Mouse (Mus musculus): ENCODE data around the gene Luc7l. TPM values are rescaled to one million over a fixed set of nuclear protein-coding genes. Genes with fewer than 3 reads are reported as not detected.

The Luc7l gene
- polyA plus RNA-seq, 1 experiment from 2014 or later = 97.7 TPM

DNA sequence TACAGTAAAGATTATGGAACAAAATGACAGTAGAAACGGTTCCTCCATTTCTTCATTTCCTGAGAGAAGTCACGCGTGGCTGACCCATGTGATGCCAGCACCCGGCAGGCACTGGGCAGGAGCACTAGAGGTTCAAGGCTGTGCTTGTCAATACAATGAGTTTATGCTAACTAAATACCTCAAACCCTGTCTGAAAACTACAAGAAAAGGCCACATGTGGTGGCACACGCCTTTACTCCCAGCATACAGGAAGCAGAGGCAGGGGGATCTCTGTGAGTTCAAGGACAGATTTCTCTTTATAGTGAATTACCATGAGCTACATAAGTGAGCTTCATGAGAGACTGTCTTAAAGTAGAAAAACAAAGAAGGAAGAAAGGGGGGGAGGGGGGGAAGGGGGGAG, 21.5 kb upstream of the Luc7l start:
- Histone ChIP-seq H3K36me3 (ENCODE audit: insufficient read depth, low read length) (0 out of 2 replicates have a peak, but pooled peaks cover 2% of the 10 kb centered on the region), H3K9ac (replicated peaks; ENCODE audit: low read length) (no peak overlapping the region), H3K27me3 (ENCODE audit: insufficient read depth, low read length) (no peaks in the 10 kb centered on the region), H3K4me1 (ENCODE audit: insufficient read depth, low read length) (0 out of 2 replicates have a peak, but pooled peaks cover 3% of the 10 kb centered on the region), H3K27ac (ENCODE audit: low read length) (no peak overlapping the region), H3K4me3 (ENCODE audit: low read length) (no peak overlapping the region), H3K4me2 (replicated peaks; ENCODE audit: low read depth, low read length) (no peak overlapping the region), H3K9me3 (ENCODE audit: low read length) (no peaks in the 10 kb centered on the region)
- no peak for ATAC-seq (ENCODE audit: low FRiP score, low TSS enrichment)
- 80% methylated on average over 5 of the region's 5 CpGs for WGBS

DNA sequence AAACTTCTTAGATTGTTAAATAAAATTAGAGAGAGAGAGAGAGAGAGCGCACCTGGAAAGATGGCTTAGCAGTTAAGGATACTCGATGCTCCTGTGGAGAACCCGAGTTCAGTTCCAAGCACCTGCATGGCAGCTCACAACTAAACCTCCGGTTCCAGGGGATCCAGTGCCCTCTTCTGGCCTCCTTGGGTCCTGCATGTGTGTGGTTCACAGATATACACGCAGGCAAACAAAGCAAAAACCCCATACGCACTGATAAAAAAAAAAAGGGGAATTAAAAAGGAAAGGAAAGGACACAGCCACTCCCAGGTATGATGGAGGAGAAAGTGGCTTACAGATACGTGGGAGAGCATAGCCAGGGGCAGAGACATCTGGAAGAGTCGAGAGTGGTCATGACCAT, 19.8 kb upstream of the Luc7l start:
- Histone ChIP-seq H3K4me1 (ENCODE audit: insufficient read depth, low read length) (0 out of 2 replicates have a peak, but pooled peaks cover 3% of the 10 kb centered on the region), H3K27ac (ENCODE audit: low read length) (no peak overlapping the region), H3K9me3 (ENCODE audit: low read length) (no peaks in the 10 kb centered on the region), H3K9ac (replicated peaks; ENCODE audit: low read length) (no peak overlapping the region), H3K36me3 (ENCODE audit: insufficient read depth, low read length) (0 out of 2 replicates have a peak, but pooled peaks cover 2% of the 10 kb centered on the region), H3K27me3 (ENCODE audit: insufficient read depth, low read length) (no peaks in the 10 kb centered on the region), H3K4me3 (ENCODE audit: low read length) (no peak overlapping the region), H3K4me2 (replicated peaks; ENCODE audit: low read depth, low read length) (no peak overlapping the region)
- WGBS = 78% methylated on average over 8 of the region's 8 CpGs
- no peak for ATAC-seq (ENCODE audit: low FRiP score, low TSS enrichment)

DNA sequence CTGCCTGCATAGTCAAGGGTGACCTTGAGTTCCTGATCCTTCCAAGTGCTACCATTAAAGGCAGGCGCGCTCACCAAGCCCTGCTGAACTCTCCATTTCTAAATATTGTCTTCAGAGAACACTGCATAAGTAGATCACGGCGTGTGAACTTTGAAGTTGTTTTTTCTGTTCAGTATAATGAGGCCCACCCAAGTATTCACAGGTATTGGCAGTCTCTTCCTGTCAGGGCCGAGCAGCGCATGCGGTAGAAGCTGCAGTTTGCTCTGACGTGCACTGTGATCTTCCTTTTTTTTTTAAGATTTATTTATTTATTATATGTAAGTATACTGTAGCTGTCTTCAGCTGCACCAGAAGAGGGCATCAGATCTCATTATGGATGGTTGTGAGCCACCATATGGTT, 18.3 kb upstream of the Luc7l start:
- H3K36me3 ChIP-seq (ENCODE audit: insufficient read depth, low read length) = 0 out of 2 replicates have a peak, but pooled peaks cover 2% of the 10 kb centered on the region
- 0 out of 2 replicates have a peak, but pooled peaks cover 3% of the 10 kb centered on the region for H3K4me1 ChIP-seq (ENCODE audit: insufficient read depth, low read length)
- WGBS = 90% methylated on average over 8 of the region's 8 CpGs
- no peak overlapping the region for H3K9ac ChIP-seq (replicated peaks; ENCODE audit: low read length)
- ATAC-seq (ENCODE audit: low FRiP score, low TSS enrichment) = no peak
- H3K27ac ChIP-seq (ENCODE audit: low read length) = no peak overlapping the region
- H3K4me2 ChIP-seq (replicated peaks; ENCODE audit: low read depth, low read length) = no peak overlapping the region
- no peak overlapping the region for H3K4me3 ChIP-seq (ENCODE audit: low read length)
- no peaks in the 10 kb centered on the region for H3K9me3 ChIP-seq (ENCODE audit: low read length)
- no peaks in the 10 kb centered on the region for H3K27me3 ChIP-seq (ENCODE audit: insufficient read depth, low read length)

DNA sequence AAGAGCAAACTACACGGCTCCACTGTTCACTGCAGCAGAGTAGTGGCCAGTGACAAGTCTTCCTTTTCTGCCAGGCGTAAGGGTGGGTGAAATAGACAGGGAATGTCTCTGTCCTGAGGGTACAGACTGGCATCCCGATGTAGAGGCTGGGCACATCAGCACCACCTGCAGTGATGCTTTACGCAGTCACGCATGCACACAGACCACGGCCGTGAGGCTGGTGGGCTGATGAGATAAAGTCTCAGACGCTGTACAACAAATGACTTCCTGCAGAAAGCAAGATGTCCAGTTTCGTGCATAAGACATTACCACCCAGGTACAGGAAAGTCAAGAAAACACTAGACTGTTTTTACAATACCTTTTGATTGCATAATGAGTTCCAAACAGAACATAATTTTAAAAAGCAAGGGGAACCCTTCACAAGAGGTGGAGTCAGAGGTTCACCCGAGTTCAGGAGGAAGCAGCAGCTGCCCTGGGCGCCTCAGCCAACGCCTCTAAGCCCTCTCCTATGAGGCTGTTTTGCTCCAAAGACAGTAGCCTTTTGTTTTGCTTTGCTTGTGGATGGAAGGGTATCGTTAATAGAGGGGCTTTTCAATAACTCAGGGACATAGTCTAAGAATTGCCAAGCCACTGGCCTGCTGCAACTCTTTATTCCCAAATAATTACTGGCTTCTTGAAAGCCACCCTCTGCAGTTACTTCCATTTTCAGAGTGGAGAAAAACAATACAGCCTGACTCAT, 17.4 kb upstream of the Luc7l start:
- H3K27me3 ChIP-seq (ENCODE audit: insufficient read depth, low read length) = no peaks in the 10 kb centered on the region
- H3K27ac ChIP-seq (ENCODE audit: low read length) = no peak overlapping the region
- no peak for ATAC-seq (ENCODE audit: low FRiP score, low TSS enrichment)
- 59% methylated on average over 13 of the region's 13 CpGs for WGBS
- 0 out of 2 replicates have a peak, but pooled peaks cover 3% of the 10 kb centered on the region for H3K4me1 ChIP-seq (ENCODE audit: insufficient read depth, low read length)
- no peak overlapping the region for H3K9ac ChIP-seq (replicated peaks; ENCODE audit: low read length)
- H3K4me2 ChIP-seq (replicated peaks; ENCODE audit: low read depth, low read length) = no peak overlapping the region
- 0 out of 2 replicates have a peak, but pooled peaks cover 2% of the 10 kb centered on the region for H3K36me3 ChIP-seq (ENCODE audit: insufficient read depth, low read length)
- H3K4me3 ChIP-seq (ENCODE audit: low read length) = no peak overlapping the region
- no peaks in the 10 kb centered on the region for H3K9me3 ChIP-seq (ENCODE audit: low read length)

DNA sequence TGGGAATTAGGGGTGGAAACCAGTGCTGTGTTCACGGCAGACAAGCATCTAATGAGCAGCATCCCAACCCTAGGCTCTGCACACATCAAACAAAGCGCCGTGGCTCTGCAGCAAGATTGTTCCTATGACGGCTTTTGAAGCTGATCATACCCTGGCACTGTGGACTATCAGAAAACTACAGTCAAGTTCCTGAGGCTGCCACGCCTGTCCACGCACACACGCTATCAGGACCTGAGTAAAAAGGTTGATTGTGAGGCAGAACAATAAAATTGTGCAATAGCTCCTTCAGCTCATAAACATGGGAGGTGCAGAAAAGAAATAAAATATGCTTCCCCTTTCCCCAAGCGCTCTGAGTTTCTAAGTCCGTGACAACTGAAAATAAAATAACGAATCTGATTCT, 15.0 kb upstream of the Luc7l start:
- ATAC-seq (ENCODE audit: low FRiP score, low TSS enrichment) = no peak
- Histone ChIP-seq H3K27me3 (ENCODE audit: insufficient read depth, low read length) (no peaks in the 10 kb centered on the region), H3K4me3 (ENCODE audit: low read length) (no peak overlapping the region), H3K27ac (ENCODE audit: low read length) (no peak overlapping the region), H3K4me2 (replicated peaks; ENCODE audit: low read depth, low read length) (no peak overlapping the region), H3K36me3 (ENCODE audit: insufficient read depth, low read length) (0 out of 2 replicates have a peak, but pooled peaks cover 1% of the 10 kb centered on the region), H3K4me1 (ENCODE audit: insufficient read depth, low read length) (no peaks in the 10 kb centered on the region), H3K9ac (replicated peaks; ENCODE audit: low read length) (no peak overlapping the region), H3K9me3 (ENCODE audit: low read length) (no peaks in the 10 kb centered on the region)
- WGBS = 83% methylated on average over 10 of the region's 10 CpGs

DNA sequence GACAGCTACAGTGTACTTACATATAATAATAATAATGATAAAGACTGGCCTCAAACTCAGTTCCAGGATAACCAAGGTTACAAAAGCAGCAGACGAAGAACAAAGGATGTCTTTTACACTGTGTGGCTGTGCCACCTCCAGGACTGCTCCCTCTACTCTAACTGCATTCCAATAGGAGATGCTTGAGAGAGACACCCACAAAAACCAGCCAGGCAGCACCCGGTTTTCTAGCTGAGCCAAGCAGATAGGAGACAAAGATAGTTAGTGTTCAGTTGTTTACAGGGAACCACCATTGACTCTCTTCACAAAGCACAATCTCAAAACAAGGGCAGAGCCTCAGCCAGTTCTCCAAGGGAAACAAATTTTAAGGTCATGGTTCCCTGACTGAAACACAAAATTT, 13.1 kb upstream of the Luc7l start:
- 76% methylated on average over 2 of the region's 2 CpGs for WGBS
- Histone ChIP-seq H3K27me3 (ENCODE audit: insufficient read depth, low read length) (no peaks in the 10 kb centered on the region), H3K4me3 (ENCODE audit: low read length) (no peak overlapping the region), H3K36me3 (ENCODE audit: insufficient read depth, low read length) (no peaks in the 10 kb centered on the region), H3K4me1 (ENCODE audit: insufficient read depth, low read length) (peaks cover 9% of the 10 kb centered on the region), H3K9ac (replicated peaks; ENCODE audit: low read length) (no peak overlapping the region), H3K4me2 (replicated peaks; ENCODE audit: low read depth, low read length) (no peak overlapping the region), H3K9me3 (ENCODE audit: low read length) (no peaks in the 10 kb centered on the region), H3K27ac (ENCODE audit: low read length) (no peak overlapping the region)
- ATAC-seq (ENCODE audit: low FRiP score, low TSS enrichment) = no peak

DNA sequence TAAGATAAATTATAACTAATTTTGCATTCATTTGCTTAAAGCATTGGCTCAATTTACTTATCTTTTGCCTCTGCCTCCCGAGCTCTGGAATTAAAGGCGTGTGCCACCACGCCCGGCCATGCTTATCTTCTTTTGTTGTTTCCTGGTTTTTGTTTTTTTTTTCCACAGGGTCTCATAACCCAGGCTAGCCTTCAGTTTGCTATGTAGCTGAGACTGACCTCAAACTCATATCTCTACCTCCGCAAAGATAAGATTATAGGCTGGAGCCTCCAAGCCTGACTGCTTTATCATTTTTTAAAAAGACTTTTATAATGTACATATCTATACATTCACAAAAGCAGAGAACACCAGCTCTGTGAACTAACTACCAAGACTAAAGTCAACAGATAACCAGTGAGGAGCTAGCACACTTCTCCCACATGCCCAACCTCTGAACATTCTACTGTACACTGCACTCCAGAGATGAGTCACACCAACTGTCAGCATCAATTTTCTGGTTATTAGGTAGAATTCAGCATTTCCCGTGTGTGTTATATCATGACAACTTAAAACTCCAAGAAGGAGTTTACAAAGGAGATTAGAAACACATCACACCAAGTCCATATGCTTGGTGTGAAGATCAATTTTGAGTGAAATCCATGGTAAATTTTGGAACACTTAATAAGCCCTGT, 12.4 kb upstream of the Luc7l start:
- Histone ChIP-seq H3K4me1 (ENCODE audit: insufficient read depth, low read length) (peaks cover 12% of the 10 kb centered on the region), H3K27me3 (ENCODE audit: insufficient read depth, low read length) (no peaks in the 10 kb centered on the region), H3K4me2 (replicated peaks; ENCODE audit: low read depth, low read length) (no peak overlapping the region), H3K36me3 (ENCODE audit: insufficient read depth, low read length) (no peaks in the 10 kb centered on the region), H3K4me3 (ENCODE audit: low read length) (no peak overlapping the region), H3K9ac (replicated peaks; ENCODE audit: low read length) (no peak overlapping the region), H3K27ac (ENCODE audit: low read length) (no peak overlapping the region), H3K9me3 (ENCODE audit: low read length) (no peaks in the 10 kb centered on the region)
- 74% methylated on average over 6 of the region's 6 CpGs for WGBS
- ATAC-seq (ENCODE audit: low FRiP score, low TSS enrichment) = no peak

DNA sequence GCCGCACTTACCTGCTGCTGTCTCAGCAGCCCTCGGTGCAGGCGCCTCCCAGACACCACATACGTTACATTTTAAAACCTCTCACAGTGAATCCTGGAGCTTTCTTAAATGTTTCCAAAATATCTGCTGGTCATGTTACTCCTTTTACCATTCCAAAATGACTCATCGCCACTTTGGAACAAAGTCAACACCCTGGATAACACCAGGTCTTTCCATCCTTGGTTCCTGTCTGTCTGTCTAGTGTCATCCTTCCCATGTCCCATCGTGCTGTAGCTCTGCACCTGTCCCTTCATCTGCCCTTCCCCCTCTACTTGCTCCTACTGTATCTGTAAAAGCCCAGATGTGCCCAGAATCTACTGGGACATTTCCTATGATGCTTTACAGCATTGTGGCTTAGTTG, 11.7 kb upstream of the Luc7l start:
- peaks cover 12% of the 10 kb centered on the region for H3K4me1 ChIP-seq (ENCODE audit: insufficient read depth, low read length)
- H3K36me3 ChIP-seq (ENCODE audit: insufficient read depth, low read length) = no peaks in the 10 kb centered on the region
- no peak overlapping the region for H3K4me2 ChIP-seq (replicated peaks; ENCODE audit: low read depth, low read length)
- 77% methylated on average over 6 of the region's 6 CpGs for WGBS
- ATAC-seq (ENCODE audit: low FRiP score, low TSS enrichment) = no peak
- H3K9me3 ChIP-seq (ENCODE audit: low read length) = no peaks in the 10 kb centered on the region
- no peaks in the 10 kb centered on the region for H3K27me3 ChIP-seq (ENCODE audit: insufficient read depth, low read length)
- H3K4me3 ChIP-seq (ENCODE audit: low read length) = no peak overlapping the region
- H3K27ac ChIP-seq (ENCODE audit: low read length) = no peak overlapping the region
- H3K9ac ChIP-seq (replicated peaks; ENCODE audit: low read length) = no peak overlapping the region

DNA sequence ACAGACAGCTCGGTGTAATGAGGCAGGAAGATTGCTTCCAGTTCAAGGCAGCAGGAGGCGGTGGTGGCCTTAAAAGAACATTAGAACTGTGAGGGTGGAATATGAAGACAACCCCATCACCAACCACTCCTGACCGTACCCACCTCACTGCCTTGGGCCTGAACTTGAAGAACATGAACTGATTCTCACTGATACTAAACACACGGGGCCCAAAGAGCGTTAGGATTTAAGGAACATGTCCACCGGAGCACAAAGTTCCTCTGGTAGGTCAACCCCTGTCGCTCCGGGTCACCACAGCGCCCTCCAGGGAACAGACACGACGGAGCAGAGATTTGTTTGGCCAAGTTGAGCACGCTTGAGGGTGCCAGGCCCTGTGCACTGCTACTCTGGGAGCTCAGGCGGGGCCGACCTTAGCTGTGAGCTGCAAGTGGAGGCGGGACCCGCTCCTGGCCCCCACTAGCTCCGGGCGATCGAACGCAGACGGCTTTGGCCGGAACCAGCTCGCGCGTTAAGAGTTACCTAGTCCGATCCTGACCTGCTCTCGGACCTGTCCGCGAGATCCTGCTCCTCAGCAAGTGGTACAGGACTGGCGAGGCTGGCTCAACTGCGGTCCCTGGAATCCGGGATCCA, 9.1 kb upstream of the Luc7l start:
- H3K4me3 ChIP-seq (ENCODE audit: low read length) = peak overlapping the region; percentile 83
- peak overlapping the region; percentile 86 for H3K27ac ChIP-seq (ENCODE audit: low read length)
- peaks cover 12% of the 10 kb centered on the region for H3K4me1 ChIP-seq (ENCODE audit: insufficient read depth, low read length)
- under 1% methylated on average over 31 of the region's 32 CpGs for WGBS
- H3K36me3 ChIP-seq (ENCODE audit: insufficient read depth, low read length) = no peaks in the 10 kb centered on the region
- H3K9ac ChIP-seq (replicated peaks; ENCODE audit: low read length) = peak overlapping the region; percentile 80
- no peaks in the 10 kb centered on the region for H3K27me3 ChIP-seq (ENCODE audit: insufficient read depth, low read length)
- peak overlapping the region; percentile 81 for H3K4me2 ChIP-seq (replicated peaks; ENCODE audit: low read depth, low read length)
- no peaks in the 10 kb centered on the region for H3K9me3 ChIP-seq (ENCODE audit: low read length)
- peak; percentile 89 for ATAC-seq (ENCODE audit: low FRiP score, low TSS enrichment)
